Mouse (Mus musculus): ENCODE results near the gene F13a1. TPM values are rescaled to one million over a fixed set of nuclear protein-coding genes. Genes with fewer than 3 reads are reported as not detected.
A peak's percentile ranks its signal among the peaks of the same experiment; 100 is the strongest.

Gene F13a1
- total RNA-seq, 2 experiments from 2014 or later, result 211 to 409 TPM

- ATAC-seq (replicated peaks; ENCODE audit: poor library complexity), result peak; percentile 44; the same call in 1 of the 2 replicates
Measured at GRCm38 (mm10) chr13:36958996-36959395, 91.0 kb downstream of the F13a1 start.

GRCm38 (mm10) chr13:36954937-36955336 is 95.1 kb downstream of the F13a1 start:
- no peak for ATAC-seq (replicated peaks; ENCODE audit: poor library complexity)

GRCm38 (mm10) chr13:36953676-36954075 is 96.4 kb downstream of the F13a1 start:
- no peak for ATAC-seq (replicated peaks; ENCODE audit: poor library complexity)

- ATAC-seq (replicated peaks; ENCODE audit: poor library complexity), result no peak
Measured at GRCm38 (mm10) chr13:36941891-36942290, 108.2 kb downstream of the F13a1 start.

GRCm38 (mm10) chr13:36932066-36932465 is 118.0 kb downstream of the F13a1 start:
- ATAC-seq (replicated peaks; ENCODE audit: poor library complexity), result no peak

GRCm38 (mm10) chr13:36919737-36920136 is 130.3 kb downstream of the F13a1 start:
- no peak for ATAC-seq (replicated peaks; ENCODE audit: poor library complexity)

- no peak for ATAC-seq (replicated peaks; ENCODE audit: poor library complexity)
Measured at GRCm38 (mm10) chr13:36903885-36904284, 146.2 kb downstream of the F13a1 start.

DNA sequence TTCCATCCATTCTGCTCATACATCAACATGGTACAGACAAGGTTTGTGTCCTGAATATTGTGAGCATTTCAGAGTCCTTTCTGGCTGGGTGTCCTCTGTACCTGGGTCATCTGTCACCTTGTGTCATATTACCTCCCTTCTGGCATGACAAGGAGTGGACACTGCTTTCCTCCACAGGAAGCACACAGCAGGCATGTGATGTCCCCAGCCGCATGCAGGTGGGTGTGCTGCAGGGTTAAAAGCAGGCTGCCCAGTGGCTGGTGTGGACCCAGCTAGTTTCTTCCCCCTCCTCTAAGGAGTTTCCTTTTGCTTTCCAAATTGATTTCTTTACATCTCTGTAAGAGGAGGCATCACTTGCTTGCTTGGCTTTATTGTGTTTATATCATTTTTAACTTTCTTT is 146.6 kb downstream of the F13a1 start:
- ATAC-seq (replicated peaks; ENCODE audit: poor library complexity), result no peak

DNA sequence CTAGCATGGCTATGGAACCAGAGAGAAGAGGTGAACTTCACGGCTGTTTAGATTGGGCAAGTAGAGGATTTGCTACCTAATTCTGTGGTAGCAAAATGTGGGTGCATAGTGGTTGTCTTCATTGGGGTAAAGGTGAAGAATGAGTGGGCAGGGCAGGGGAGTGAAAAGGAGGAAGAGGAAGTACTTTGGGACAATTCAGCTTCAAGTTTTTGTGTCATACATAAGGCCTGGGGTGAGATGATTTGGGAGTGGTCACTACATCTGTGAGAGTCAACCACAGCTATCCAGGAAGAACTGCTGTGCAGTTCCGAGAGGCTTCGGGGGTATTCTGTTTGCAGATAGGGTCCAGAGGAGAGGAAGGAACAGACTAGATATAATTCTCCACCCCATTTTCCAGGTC is 148.4 kb downstream of the F13a1 start:
- ATAC-seq (replicated peaks; ENCODE audit: poor library complexity), result no peak

- no peak for ATAC-seq (replicated peaks; ENCODE audit: poor library complexity)
Measured at GRCm38 (mm10) chr13:36901016-36901415, 149.0 kb downstream of the F13a1 start.

DNA sequence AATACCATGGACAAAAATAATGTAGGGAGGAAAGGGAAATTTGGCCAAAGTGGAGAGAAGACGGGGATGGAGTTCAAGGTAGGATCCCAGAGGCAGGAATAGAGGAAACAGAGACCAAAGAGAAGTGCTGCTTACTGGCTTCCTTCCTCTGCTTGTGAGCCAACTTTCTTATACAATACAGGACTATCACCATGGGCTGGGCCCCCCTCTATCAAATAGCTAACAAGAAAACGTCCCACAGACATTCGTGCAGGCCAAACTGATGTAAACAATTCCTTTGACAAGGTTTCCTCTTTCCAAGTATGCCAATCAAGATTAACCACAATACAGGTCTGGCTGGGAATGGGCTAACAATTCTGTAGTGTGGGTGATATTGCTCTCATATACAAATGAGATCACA is 154.0 kb downstream of the F13a1 start:
- ATAC-seq (replicated peaks; ENCODE audit: poor library complexity), result no peak

- no peak for ATAC-seq (replicated peaks; ENCODE audit: poor library complexity)
Measured at GRCm38 (mm10) chr13:36893762-36894161, 156.3 kb downstream of the F13a1 start.

GRCm38 (mm10) chr13:36892216-36892615 is 157.8 kb downstream of the F13a1 start:
- no peak for ATAC-seq (replicated peaks; ENCODE audit: poor library complexity)

DNA sequence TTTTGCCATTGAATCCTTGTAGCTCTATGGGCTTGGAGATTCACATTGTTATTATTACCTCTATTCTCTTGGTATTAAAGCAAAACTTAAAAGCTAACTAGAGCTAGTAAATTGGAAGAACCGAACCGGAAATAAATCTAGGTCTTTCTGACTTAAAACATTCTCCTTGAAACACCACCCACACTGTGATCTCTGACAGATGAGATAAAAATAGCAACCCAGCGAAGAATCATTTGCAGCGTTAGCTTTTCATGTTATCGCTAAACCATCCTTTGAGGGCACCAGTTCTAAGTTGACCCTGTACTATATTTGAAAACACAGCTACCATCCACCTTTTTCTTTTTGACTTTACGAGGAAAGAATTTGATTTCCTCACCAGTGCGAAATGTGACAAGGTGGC is 164.1 kb downstream of the F13a1 start:
- no peak for ATAC-seq (replicated peaks; ENCODE audit: poor library complexity)

DNA sequence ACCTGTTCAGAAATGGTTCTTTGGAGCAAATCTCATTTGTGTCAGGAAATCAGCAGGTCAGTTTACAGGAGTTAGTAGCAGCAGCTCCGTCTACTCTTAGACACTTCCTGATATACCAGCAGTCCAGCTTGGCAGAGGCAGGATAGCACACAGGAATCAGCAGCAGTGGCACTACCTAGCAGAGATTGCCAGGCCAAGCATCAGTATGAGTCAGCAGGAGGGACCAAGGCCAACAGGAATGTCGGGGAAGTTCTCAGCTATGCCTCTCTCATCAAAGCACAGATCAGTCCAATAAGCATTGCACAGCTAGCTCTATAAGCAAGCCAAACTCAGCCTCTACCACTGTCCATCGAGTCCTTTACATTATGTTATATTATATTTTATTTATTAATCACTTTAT is 210.9 kb downstream of the F13a1 start:
- no peak for ATAC-seq (replicated peaks; ENCODE audit: poor library complexity)

All from megakaryocyte progenitor cell, adult 5-6 weeks (primary cell).